Mouse (Mus musculus) B cell, adult (primary cell): ENCODE results near the gene Tmbim1. TPM values are rescaled to one million over a fixed set of nuclear protein-coding genes. Genes with fewer than 3 reads are reported as not detected.

ENCODE experiments used
- total RNA-seq: library from RNA; stranded (reverse); gene quantifications from 4 replicates; pipeline ENCODE4 v1.2.4, GENCODE M21; 2023; ENCODE audit not compliant: inconsistent age

The Tmbim1 gene
- total RNA-seq = 3.2 to 4.3 TPM (median 3.7 TPM) in 4 replicates

DNA sequence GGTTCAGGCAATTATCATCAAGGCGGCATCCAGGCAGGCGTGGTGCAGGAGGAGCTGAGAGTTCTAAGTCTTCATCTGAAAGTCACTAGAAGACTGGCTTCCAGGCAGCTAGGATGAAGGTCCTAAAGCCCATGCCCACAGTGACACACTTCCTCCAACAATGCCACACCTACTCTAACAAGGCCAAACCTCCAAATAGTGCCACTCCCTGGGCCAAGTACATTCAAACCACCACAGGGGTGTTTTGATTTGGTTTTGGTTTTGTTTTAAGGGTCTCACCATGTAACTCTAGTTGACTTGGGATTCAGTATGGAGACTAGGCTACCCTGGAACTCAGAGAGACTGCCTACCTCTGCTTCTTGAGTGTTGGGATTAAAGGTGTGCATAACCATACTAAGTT lies at the start of gene Tmbim1:
Gene Tmbim1, minus strand, starts transcription at position 101 of the 400 bp plus-strand sequence.

DNA sequence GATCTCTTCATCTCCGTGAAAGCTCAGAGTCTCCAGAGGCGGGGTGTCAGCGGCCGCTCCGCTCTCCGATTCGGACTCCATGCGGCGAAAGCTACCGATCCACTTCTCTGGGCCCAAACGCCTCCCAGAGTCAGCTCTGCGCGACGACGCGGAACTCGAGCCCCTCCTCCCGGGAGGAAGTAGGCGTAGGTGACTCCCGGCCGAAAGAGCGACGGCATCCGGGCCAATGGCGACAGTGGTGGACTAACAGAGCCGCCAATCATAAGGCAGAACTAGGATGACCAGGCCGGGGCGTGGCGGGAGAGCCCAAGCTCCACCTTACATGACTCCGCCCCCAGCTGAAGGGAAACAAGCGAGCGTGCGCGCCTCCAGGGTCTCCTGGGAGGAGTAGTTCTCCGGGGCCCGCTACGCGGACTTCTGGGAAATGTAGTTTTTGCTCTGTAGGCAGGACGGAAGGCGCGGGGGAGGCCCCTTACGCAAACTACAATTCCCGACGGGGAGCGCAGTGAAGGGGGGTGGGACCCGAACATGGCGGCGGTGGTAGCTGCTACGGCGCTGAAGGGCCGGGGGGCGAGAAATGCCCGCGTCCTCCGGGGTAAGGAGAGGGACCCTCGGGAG lies 20.8 kb downstream of the Tmbim1 start, which contains the start of the genes Aamp and Pnkd:
Gene Aamp, minus strand, starts transcription at position 196 of the 618 bp plus-strand sequence.
Gene Pnkd, plus strand, starts transcription at position 388 of the 618 bp plus-strand sequence.

DNA sequence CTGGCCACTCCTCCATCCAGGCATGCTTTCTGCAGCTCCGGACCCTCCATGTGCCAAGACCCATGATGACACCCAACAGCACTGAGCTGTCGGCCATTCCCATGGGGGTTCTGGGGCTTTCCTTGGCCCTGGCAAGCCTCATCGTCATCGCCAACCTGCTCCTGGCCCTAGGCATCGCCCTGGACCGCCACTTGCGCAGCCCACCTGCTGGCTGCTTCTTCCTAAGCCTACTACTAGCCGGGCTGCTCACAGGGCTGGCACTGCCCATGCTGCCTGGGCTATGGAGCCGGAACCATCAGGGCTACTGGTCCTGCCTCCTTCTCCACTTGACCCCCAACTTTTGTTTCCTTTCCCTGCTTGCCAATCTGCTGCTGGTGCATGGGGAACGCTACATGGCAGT lies 26.9 kb downstream of the Tmbim1 start, which contains the start of gene Gpbar1:
Gene Gpbar1, plus strand, starts transcription at position 13 of the 400 bp plus-strand sequence.

Other genes with a start within 250 kb of the Tmbim1 start
- 3.8 to 6.9 TPM (median 5.7 TPM) in 4 replicates for gene Tns1, start 181.2 kb downstream of the Tmbim1 start, total RNA-seq
- gene Rufy4, start 180.1 kb downstream of the Tmbim1 start, total RNA-seq = 0.22 TPM in 1 of 4 replicates, not detected in the others
- 0.15 TPM in 1 of 4 replicates, not detected in the others for gene Cxcr2, start 151.6 kb downstream of the Tmbim1 start, total RNA-seq
- not detected in 4 replicates for gene Cxcr1, start 111.0 kb downstream of the Tmbim1 start, total RNA-seq
- 412 to 422 TPM (median 418 TPM) in 4 replicates for gene Arpc2, start 69.5 kb downstream of the Tmbim1 start, total RNA-seq
- 1.2 to 2.0 TPM (median 1.5 TPM) in 4 replicates for gene Gpbar1, start 27.1 kb downstream of the Tmbim1 start, total RNA-seq
- gene Aamp, start 20.9 kb downstream of the Tmbim1 start, total RNA-seq = 110 to 122 TPM (median 111 TPM) in 4 replicates
- gene Pnkd, start 20.7 kb downstream of the Tmbim1 start, total RNA-seq = 17.8 to 25.0 TPM (median 21.2 TPM) in 4 replicates
- gene Catip, start 56.5 kb upstream of the Tmbim1 start, total RNA-seq = not detected in 4 replicates
- 4.9 to 8.1 TPM (median 5.6 TPM) in 4 replicates for gene Slc11a1, start 69.6 kb upstream of the Tmbim1 start, total RNA-seq
- gene Ctdsp1, start 85.9 kb upstream of the Tmbim1 start, total RNA-seq = 105 to 110 TPM (median 108 TPM) in 4 replicates
- 0.32 to 0.54 TPM in 2 of 4 replicates, not detected in the others for gene Vil1, start 103.8 kb upstream of the Tmbim1 start, total RNA-seq
- gene Cnot9, start 200.4 kb upstream of the Tmbim1 start, total RNA-seq = 27.1 to 30.2 TPM (median 28.5 TPM) in 4 replicates
- 0.64 to 0.81 TPM in 2 of 4 replicates, not detected in the others for gene Plcd4, start 237.3 kb upstream of the Tmbim1 start, total RNA-seq
- 29.9 to 43.8 TPM (median 37.0 TPM) in 4 replicates for gene Usp37, start 238.7 kb upstream of the Tmbim1 start, total RNA-seq